Mouse (Mus musculus): ENCODE measurements around the gene Rab40c. TPM values are rescaled to one million over a fixed set of nuclear protein-coding genes. Genes with fewer than 3 reads are reported as not detected.

Gene Rab40c
- polyA plus RNA-seq, 1 experiment = 43.4 TPM

DNA sequence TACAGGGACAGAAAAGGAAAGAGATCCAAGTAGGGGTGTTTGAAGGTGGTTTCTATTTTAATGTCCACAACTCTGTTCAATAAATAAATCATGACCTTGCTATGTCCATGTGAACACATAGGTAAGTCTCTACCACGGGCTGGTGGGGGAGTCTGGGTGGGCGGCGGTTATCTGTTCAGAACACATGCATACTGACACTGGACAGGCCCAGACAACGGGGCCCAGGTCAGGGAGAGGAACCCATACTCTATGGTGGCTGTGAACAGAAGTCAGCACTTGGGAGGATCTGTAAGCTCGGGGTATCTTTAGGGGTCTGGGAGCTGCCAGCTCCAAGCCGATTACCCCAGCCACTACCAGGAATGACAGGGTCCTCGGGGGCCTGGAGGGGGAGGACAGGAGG lies 26.8 kb upstream of the Rab40c start:
- Histone ChIP-seq H3K36me3 (ENCODE audit: control insufficient read depth, insufficient read depth, low read length) (no peaks in the 10 kb centered on the region), H3K27me3 (ENCODE audit: control insufficient read depth, insufficient read depth, low read length) (peaks cover 6% of the 10 kb centered on the region), H3K4me1 (ENCODE audit: control insufficient read depth, insufficient read depth, insufficient read length, low read length) (peaks cover 12% of the 10 kb centered on the region), H3K27ac (ENCODE audit: insufficient read depth, low read depth, low read length) (no peak overlapping the region), H3K4me3 (ENCODE audit: low read depth, low read length) (no peak overlapping the region)
- WGBS = 83% methylated on average over 7 of the region's 7 CpGs
- TF ChIP-seq CTCF (IDR thresholded peaks at IDR 0.05; ENCODE audit: extremely low read depth, insufficient read length, insufficient replicate concordance, low read depth, low read length) (no peak), POLR2A (IDR thresholded peaks at IDR 0.05; ENCODE audit: low read depth, low read length) (no peak)

DNA sequence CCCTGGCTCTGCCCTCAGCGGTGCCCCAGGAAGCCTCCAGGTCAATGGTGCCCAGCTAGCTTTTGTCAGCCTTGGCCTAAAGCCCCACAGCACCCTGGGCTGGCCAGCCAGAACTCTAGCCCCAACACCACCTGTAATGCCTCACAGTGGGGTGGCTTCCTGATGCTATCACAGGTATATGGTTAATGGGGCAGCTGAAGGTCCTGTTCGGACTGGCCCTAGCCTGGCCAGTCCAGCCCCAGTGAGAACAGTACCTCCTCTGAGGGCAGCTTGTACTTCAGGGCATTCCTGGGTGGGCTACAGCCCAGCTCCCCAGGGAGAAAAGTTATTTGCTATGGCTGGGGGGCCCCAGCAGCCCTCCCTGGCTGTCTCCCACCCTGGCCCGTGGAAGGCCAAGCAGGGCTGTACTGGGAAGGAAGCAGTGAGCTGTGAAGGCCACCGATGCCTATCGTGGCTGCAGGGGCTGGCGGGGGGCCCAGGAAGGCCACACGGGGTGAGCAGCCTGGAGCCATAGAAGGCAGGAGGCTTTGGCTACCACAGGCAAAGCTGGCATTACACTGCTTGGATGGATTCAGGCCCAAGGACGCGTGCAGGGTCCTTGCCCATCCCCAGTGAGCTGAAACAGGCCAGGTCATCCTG lies 26.1 kb upstream of the Rab40c start:
- Histone ChIP-seq H3K27ac (ENCODE audit: insufficient read depth, low read depth, low read length) (no peak overlapping the region), H3K27me3 (ENCODE audit: control insufficient read depth, insufficient read depth, low read length) (no peaks in the 10 kb centered on the region; the same call in 1 of the 2 replicates), H3K4me1 (ENCODE audit: control insufficient read depth, insufficient read depth, insufficient read length, low read length) (peaks cover 15% of the 10 kb centered on the region), H3K4me3 (ENCODE audit: low read depth, low read length) (no peak overlapping the region), H3K36me3 (ENCODE audit: control insufficient read depth, insufficient read depth, low read length) (no peaks in the 10 kb centered on the region)
- WGBS = 72% methylated on average over 9 of the region's 9 CpGs
- no peak for TF ChIP-seq CTCF (IDR thresholded peaks at IDR 0.05; ENCODE audit: extremely low read depth, insufficient read length, insufficient replicate concordance, low read depth, low read length)
- no peak for TF ChIP-seq POLR2A (IDR thresholded peaks at IDR 0.05; ENCODE audit: low read depth, low read length)

DNA sequence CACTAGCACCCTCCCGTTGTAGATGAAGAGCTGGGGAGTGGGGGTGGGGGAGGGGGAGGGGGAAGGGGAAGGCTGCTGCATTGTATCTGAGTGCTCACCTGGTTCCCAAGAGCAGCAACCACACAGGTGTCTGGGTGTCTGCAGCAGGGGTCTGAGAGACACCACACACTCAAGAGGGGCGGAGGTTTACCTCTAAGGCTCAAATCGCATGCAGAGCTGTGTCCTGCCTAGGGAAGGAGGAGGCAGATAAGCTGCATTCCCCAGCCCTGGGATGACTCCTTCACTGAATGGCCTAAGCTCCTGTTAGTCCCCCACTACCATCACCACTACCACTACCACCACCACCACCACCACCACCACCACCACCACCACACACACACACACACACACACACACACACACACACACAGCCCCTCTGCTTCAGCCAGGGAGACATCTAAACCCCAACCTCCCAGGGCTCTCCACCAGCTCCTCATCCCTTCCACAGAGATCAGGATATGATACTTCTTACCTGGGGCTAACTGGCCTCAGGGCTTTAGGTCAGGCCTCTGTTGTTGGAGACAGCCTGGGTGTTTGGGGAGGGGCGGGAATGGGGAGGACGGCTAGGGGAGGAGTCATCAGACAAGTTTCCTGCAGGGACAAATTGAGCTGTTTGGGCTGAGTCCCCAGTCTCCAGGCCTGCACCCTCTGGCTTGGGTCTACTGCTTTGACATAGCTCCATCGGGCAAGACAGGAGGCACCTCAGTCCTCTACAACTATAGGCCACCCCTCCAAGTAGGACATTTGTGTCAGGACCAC lies 25.0 kb upstream of the Rab40c start, which contains the start of the genes Pigq and Nhlrc4:
Gene Pigq, minus strand, starts transcription at position 571 of the 798 bp plus-strand sequence.
Gene Nhlrc4, minus strand, starts transcription at position 596 of the 798 bp plus-strand sequence.
- Histone ChIP-seq H3K4me1 (ENCODE audit: control insufficient read depth, insufficient read depth, insufficient read length, low read length) (peaks cover 15% of the 10 kb centered on the region), H3K27me3 (ENCODE audit: control insufficient read depth, insufficient read depth, low read length) (no peaks in the 10 kb centered on the region), H3K4me3 (ENCODE audit: low read depth, low read length) (no peak within 1 kb of the TSS), H3K27ac (ENCODE audit: insufficient read depth, low read depth, low read length) (no peak within 1 kb of the TSS), H3K36me3 (ENCODE audit: control insufficient read depth, insufficient read depth, low read length) (no peaks in the 10 kb centered on the region)
- 57% methylated on average over 6 of the region's 6 CpGs for WGBS
- TF ChIP-seq CTCF (IDR thresholded peaks at IDR 0.05; ENCODE audit: extremely low read depth, insufficient read length, insufficient replicate concordance, low read depth, low read length) = no peak
- no peak for TF ChIP-seq POLR2A (IDR thresholded peaks at IDR 0.05; ENCODE audit: low read depth, low read length)

DNA sequence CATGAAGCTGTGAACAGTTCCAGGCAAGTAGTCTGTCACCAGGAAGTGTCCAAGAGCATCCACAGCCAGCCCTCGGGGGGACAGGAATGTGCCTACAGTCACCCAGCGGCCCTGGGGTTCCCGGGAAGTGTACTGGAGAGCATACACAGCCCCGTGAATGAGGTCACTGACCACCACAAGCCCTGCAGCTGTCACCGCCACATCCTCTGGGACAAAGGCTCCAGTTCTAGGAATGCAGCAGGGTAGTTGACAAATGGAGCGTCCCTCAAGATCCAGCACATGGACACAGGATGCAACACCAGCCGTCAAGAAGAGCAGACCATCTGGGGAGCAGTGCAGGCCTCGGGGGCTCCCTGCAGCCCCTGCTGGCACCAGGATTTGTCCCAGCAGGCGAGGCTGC lies 24.2 kb upstream of the Rab40c start:
- TF ChIP-seq CTCF (IDR thresholded peaks at IDR 0.05; ENCODE audit: extremely low read depth, insufficient read length, insufficient replicate concordance, low read depth, low read length) (no peak), POLR2A (IDR thresholded peaks at IDR 0.05; ENCODE audit: low read depth, low read length) (no peak)
- no peaks in the 10 kb centered on the region for H3K36me3 ChIP-seq (ENCODE audit: control insufficient read depth, insufficient read depth, low read length)
- H3K4me3 ChIP-seq (ENCODE audit: low read depth, low read length) = no peak overlapping the region
- no peak overlapping the region for H3K27ac ChIP-seq (ENCODE audit: insufficient read depth, low read depth, low read length)
- H3K27me3 ChIP-seq (ENCODE audit: control insufficient read depth, insufficient read depth, low read length) = no peaks in the 10 kb centered on the region
- WGBS = 87% methylated on average over 9 of the region's 9 CpGs
- H3K4me1 ChIP-seq (ENCODE audit: control insufficient read depth, insufficient read depth, insufficient read length, low read length) = peaks cover 15% of the 10 kb centered on the region

DNA sequence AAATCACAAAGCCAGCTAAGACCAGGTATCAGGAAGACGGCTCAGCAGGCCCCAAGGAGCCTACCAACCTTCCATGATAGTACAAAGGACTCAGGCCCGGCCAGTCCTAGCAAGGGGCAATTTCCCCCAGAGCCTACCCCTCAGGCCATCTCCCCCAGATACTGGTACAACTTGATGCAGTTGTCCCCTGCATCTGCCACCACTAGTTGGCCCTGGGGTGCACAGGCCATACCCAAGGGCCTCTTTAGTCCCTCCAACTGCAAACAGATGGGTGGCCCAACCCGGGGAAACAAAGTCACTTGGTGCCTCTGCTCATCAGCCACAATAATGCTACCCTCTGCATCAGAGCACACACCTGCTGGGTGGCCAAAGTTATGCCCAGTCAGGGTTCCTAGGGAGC lies 23.7 kb upstream of the Rab40c start:
- 52% methylated on average over 3 of the region's 3 CpGs for WGBS
- no peak overlapping the region for H3K27ac ChIP-seq (ENCODE audit: insufficient read depth, low read depth, low read length)

DNA sequence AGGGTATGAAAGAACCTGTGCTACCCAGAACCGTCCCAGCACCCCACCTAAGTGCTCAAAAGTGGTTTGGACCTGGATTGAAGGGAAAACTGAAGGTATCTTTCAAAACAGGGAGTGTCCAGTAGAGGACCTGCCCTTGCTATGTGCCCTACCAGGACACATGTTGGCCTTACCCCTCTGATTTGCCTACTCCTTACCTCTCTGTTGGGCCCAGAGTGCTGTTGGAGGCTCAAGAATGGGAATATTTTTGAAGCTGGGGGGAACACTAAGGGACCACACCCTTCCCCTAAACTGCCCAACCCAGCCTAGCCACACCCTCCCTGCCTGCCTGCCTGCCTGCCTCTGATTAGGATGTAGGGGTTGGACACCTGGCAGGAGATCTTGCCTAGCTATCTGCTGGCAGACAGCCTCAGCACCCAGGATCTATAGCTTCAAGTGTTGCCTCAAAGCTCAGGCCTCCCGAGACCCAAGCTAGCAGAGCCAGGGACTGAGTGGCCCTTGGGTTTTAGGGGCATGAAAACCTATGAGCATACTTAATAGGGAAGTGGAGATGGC lies 23.1 kb upstream of the Rab40c start:
- Histone ChIP-seq H3K4me3 (ENCODE audit: low read depth, low read length) (no peak overlapping the region), H3K4me1 (ENCODE audit: control insufficient read depth, insufficient read depth, insufficient read length, low read length) (peaks cover 15% of the 10 kb centered on the region), H3K27ac (ENCODE audit: insufficient read depth, low read depth, low read length) (no peak overlapping the region), H3K36me3 (ENCODE audit: control insufficient read depth, insufficient read depth, low read length) (no peaks in the 10 kb centered on the region), H3K27me3 (ENCODE audit: control insufficient read depth, insufficient read depth, low read length) (no peaks in the 10 kb centered on the region)
- 32% methylated on average over 2 of the region's 2 CpGs for WGBS
- TF ChIP-seq POLR2A (IDR thresholded peaks at IDR 0.05; ENCODE audit: low read depth, low read length) = no peak
- TF ChIP-seq CTCF (IDR thresholded peaks at IDR 0.05; ENCODE audit: extremely low read depth, insufficient read length, insufficient replicate concordance, low read depth, low read length) = no peak

More for the DNA sequence above, 23.7 kb upstream of the Rab40c start:
- H3K36me3 ChIP-seq (ENCODE audit: control insufficient read depth, insufficient read depth, low read length) = no peaks in the 10 kb centered on the region
- H3K4me1 ChIP-seq (ENCODE audit: control insufficient read depth, insufficient read depth, insufficient read length, low read length) = peaks cover 15% of the 10 kb centered on the region
- TF ChIP-seq CTCF (IDR thresholded peaks at IDR 0.05; ENCODE audit: extremely low read depth, insufficient read length, insufficient replicate concordance, low read depth, low read length) (no peak), POLR2A (IDR thresholded peaks at IDR 0.05; ENCODE audit: low read depth, low read length) (no peak)
- H3K4me3 ChIP-seq (ENCODE audit: low read depth, low read length) = no peak overlapping the region
- H3K27me3 ChIP-seq (ENCODE audit: control insufficient read depth, insufficient read depth, low read length) = no peaks in the 10 kb centered on the region
